Mouse (Mus musculus): ENCODE data around the gene Sirt6. TPM values are rescaled to one million over a fixed set of nuclear protein-coding genes. Genes with fewer than 3 reads are reported as not detected.
A peak's percentile ranks its signal among the peaks of the same experiment; 100 is the strongest.
"Not testable (repeated sequence)": the region's sequence is repeated elsewhere in the genome, so short reads cannot be mapped to it uniquely, and the experiment has no call there.

Sirt6 gene
- polyA plus RNA-seq (2015; fragmentation: Nextera tagmentation; extraction: Ambion mirVana): 24.6 and 25.6 TPM in 2 replicates

DNA sequence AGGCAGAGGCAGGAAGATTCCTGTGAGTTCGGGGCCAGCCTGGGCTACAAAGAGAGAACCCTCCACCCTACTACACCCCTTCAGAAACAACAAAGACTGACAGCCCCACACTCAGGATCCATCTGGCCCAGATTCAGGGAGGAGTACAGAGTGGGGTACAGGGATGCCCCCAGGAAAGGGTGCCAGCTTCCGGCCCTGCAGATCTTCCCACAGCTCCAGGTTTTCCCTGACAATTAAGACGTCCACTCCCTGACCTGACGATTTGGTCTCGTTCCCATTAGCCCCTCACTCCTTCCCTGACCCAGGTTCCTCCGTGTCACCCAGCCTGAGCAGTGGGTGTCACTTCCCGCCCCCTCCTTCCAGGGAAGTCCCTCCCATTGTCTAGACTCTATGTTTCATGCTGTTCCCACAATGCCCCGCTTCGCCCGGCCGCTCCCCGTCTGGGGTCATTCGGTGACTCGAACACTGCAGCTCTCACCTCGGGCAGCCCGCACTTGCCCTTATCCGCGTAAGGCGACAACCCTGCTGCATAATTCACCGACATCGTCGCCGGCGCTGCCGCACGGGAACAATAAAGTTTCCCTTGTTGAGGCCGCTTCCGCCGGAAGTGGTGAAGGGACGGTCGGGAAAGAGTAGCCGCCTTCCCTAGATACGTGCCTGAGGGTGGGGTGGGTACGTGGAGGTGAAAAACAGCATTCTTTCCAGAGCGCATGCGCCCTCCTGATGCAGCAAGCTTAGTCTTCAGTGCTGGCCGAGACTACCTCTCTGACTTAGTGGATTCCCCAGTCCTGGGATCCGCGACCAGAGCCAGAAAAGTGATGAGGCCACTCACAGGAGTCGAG, at the start of gene Sirt6:
Sirt6 (minus strand) TSS at position 804 of the 842 bp plus-strand sequence.
- Histone ChIP-seq H3K4me3 (peak within 1 kb of the TSS; percentile 84), H3K4me1 (peaks cover 18% of the 10 kb centered on the region), H3K36me3 (peaks cover 36% of the 10 kb centered on the region), H3K9me3 (no peaks in the 10 kb centered on the region), H3K27me3 (replicated peaks) (no peaks in the 10 kb centered on the region; the same call in 1 of the 2 replicates), H3K9ac (peak within 1 kb of the TSS; percentile 90), H3K27ac (replicated peaks) (peak within 1 kb of the TSS; percentile 88), H3K4me2 (peak within 1 kb of the TSS; percentile 92)
- peak; percentile 77 for ATAC-seq (ENCODE audit: extremely low read depth, insufficient number of reproducible peaks, low FRiP score, low TSS enrichment)
- 6% methylated on average over 40 of the region's 40 CpGs for WGBS

DNA sequence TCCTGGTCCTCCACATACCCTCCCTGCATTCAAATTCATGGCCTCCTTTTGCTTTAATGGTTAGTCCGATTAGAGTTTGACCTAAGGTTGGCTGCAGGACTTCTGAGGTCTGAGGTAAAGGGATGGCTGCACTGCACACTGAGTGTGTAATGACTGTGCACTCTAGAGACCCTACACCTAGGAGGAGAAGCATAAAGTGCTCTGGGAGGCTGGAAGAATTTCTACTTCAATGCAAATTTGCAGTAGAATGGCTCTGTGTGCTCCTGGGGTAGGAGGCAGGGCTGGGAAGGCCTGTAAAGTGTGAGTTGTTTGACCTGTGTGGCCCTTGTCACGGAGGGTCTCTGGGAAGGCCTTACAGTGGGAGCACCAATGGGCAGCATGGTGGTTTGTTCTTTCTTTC, 28.6 kb upstream of the Sirt6 start:
- Histone ChIP-seq H3K9ac (no peak overlapping the region), H3K27me3 (replicated peaks) (no peaks in the 10 kb centered on the region), H3K27ac (replicated peaks) (no peak overlapping the region), H3K4me2 (no peak overlapping the region), H3K4me1 (no peaks in the 10 kb centered on the region), H3K9me3 (peaks cover 34% of the 10 kb centered on the region), H3K36me3 (peaks cover 54% of the 10 kb centered on the region), H3K4me3 (no peak overlapping the region)
- no peak for ATAC-seq (ENCODE audit: extremely low read depth, insufficient number of reproducible peaks, low FRiP score, low TSS enrichment)
- WGBS: 90% methylated on average over 2 of the region's 2 CpGs

DNA sequence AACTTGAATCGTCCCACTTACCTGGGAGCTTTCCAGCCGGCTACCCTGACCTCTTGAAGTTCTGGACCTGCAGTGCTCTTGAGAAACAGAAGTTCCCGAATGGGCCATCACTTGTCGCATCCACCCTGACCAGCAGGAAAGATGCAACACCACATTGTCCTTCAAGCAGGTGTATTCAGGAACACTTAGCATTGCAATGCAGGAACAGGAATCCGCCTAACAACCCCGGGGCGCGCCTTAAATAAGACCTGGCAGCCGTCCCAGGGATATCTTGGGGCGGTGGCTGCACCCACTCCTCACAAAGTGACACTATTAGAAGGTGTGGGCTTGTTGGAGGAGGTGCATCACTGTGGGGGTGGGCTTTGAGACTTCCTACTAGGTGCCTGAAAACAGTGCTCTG, 27.6 kb upstream of the Sirt6 start:
- H3K27ac ChIP-seq (replicated peaks): no peak overlapping the region
- H3K4me2 ChIP-seq: no peak overlapping the region
- H3K4me1 ChIP-seq: peaks cover 5% of the 10 kb centered on the region
- no peaks in the 10 kb centered on the region for H3K27me3 ChIP-seq (replicated peaks)
- H3K4me3 ChIP-seq: no peak overlapping the region
- 89% methylated on average over 10 of the region's 10 CpGs for whole genome bisulfite sequencing
- peaks cover 34% of the 10 kb centered on the region for H3K9me3 ChIP-seq
- no peak overlapping the region for H3K9ac ChIP-seq
- ATAC-seq (ENCODE audit: extremely low read depth, insufficient number of reproducible peaks, low FRiP score, low TSS enrichment): no peak
- peaks cover 59% of the 10 kb centered on the region for H3K36me3 ChIP-seq

DNA sequence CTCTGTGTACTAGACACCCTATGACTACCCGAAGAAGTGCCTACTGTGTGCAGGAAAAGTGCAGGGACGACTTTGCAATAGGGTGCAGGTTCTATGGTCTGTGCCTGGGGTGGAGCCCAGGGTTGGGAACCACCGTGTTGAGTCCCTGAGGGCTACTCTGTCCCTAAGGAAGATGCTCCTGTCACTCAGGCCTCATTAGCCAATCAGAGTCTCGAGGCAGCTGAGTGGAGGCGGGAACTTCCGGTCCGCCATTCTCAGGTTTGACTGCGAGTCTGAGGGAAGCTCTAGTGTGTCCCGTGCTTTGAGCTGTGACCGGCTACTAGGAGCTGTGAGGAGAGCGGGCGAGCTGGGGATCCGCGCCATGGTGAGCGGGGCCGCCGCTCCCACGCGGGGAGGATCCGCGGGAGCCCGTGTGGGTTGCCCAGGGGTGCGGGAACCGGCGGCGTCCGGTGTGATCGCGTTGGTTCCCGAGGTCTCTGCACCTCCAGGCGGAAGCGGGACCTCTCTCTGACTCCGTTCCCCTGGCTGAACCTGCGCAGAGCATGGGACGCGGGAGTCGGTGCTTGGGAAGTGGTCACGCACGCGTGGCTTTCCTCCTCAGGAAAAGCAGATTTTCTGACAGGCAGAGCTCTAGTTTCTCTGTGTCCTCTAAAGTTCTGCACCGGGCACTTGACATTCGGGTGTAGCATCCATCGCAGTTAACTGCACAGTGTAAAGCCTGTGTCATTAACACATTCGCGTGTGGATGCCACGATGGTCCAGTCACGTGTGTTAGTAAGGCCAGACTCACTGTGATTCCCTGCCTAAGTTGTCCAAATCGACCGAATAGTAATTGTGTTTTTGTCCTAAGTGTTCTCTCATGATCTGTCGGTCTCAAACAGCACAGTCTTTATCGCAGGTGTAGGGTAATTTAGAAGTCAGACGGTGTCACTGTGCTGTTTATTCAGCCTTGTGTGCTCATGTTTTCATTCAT, 21.5 kb upstream of the Sirt6 start, which contains the start of gene Gm10778:
Gm10778 (plus strand) TSS at position 257 of the 973 bp plus-strand sequence.
- Histone ChIP-seq H3K4me1 (peaks cover 16% of the 10 kb centered on the region), H3K4me2 (peak within 1 kb of the TSS; percentile 79), H3K9ac (peak within 1 kb of the TSS; percentile 83), H3K4me3 (peak within 1 kb of the TSS; percentile 62), H3K36me3 (peaks cover 23% of the 10 kb centered on the region), H3K27ac (replicated peaks) (peak within 1 kb of the TSS; percentile 84)
- 3% methylated on average over 30 of the region's 52 CpGs for WGBS
- not testable (repeated sequence) for H3K27me3 ChIP-seq (replicated peaks); H3K9me3 ChIP-seq
- ATAC-seq (ENCODE audit: extremely low read depth, insufficient number of reproducible peaks, low FRiP score, low TSS enrichment): peak; percentile 74; the same call in 1 of the 2 replicates

DNA sequence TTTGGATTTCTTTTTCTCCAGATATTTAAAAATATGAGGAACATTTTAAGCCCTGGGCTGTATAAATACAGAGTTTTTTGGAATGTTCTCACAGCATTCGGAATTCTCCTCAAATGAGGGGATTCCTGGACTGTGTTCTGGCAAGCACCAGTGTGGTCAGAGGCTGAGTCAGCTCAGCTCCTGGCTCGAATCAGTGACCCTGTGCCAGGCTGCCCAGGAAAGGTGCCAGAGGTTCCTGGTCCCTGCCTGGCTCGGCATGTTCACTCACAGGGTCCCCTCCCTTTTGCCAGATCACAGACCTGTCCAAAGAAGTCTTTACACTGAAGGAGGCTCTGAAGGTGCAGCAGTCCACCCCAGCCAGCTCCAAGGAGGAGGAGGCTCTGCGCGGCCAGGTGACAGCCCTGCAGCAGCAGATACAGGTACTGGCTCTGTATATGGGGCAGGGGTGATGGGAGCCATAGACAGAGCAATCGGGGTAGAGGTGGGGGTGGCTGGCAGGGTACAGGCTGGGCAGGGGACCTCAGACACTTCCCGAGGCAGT, 18.5 kb upstream of the Sirt6 start:
- no peak overlapping the region for H3K9ac ChIP-seq
- H3K27ac ChIP-seq (replicated peaks): no peak overlapping the region
- 74% methylated on average over 7 of the region's 7 CpGs for WGBS
- no peaks in the 10 kb centered on the region for H3K9me3 ChIP-seq
- no peaks in the 10 kb centered on the region for H3K27me3 ChIP-seq (replicated peaks)
- H3K36me3 ChIP-seq: peaks cover 11% of the 10 kb centered on the region
- H3K4me3 ChIP-seq: no peak overlapping the region
- H3K4me1 ChIP-seq: peaks cover 38% of the 10 kb centered on the region
- ATAC-seq (ENCODE audit: extremely low read depth, insufficient number of reproducible peaks, low FRiP score, low TSS enrichment): no peak
- H3K4me2 ChIP-seq: no peak overlapping the region

DNA sequence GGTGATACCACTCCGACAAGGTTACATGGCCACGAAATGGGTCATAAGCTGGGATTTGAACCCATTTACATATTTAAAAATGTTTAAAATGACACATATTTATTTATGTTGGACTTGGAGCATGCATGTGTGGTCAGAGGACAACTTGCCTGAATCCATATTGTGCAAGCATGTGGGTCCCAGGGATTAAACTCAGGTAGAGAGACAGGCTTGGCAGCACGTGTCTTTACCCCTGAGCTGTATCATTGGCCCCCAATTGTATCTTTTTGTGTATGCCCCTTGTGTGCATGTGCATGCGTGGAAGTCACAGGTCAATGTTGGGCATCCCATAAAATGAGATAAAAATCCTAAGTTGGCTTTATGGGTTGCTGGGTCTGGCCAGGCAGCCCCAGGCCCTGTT, 17.8 kb upstream of the Sirt6 start:
- ATAC-seq (ENCODE audit: extremely low read depth, insufficient number of reproducible peaks, low FRiP score, low TSS enrichment): no peak
- no peak overlapping the region for H3K4me2 ChIP-seq
- H3K9me3 ChIP-seq: no peaks in the 10 kb centered on the region
- H3K27me3 ChIP-seq (replicated peaks): no peaks in the 10 kb centered on the region
- H3K4me1 ChIP-seq: peaks cover 38% of the 10 kb centered on the region
- no peak overlapping the region for H3K27ac ChIP-seq (replicated peaks)
- 87% methylated on average over 4 of the region's 4 CpGs for WGBS
- H3K36me3 ChIP-seq: 0 out of 2 replicates have a peak, but pooled peaks cover 5% of the 10 kb centered on the region
- no peak overlapping the region for H3K9ac ChIP-seq
- H3K4me3 ChIP-seq: no peak overlapping the region

DNA sequence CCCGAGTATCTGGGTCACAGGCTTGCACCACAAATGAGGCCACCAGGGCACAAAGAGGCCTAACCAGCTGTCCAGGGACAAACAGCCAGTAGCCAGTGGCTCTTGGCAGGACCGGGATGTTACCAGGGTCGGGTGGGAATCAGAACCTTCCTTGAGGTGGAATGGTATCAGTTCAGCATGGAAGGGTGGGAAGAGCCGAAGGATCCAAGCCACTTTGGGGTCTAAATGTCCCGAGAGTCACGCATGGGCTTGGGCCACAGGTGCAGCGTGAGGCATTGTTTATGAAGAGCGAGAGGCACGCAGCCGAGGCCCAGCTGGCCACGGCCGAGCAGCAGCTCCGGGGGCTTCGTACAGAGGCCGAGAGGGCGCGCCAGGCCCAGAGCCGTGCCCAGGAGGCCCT, 17.1 kb upstream of the Sirt6 start:
- Histone ChIP-seq H3K4me2 (peak overlapping the region; percentile 87; the same call in 1 of the 2 replicates), H3K9me3 (no peaks in the 10 kb centered on the region), H3K36me3 (0 out of 2 replicates have a peak, but pooled peaks cover 4% of the 10 kb centered on the region), H3K27me3 (replicated peaks) (no peaks in the 10 kb centered on the region), H3K27ac (replicated peaks) (no peak overlapping the region), H3K4me1 (peaks cover 32% of the 10 kb centered on the region), H3K9ac (no peak overlapping the region), H3K4me3 (no peak overlapping the region)
- no peak for ATAC-seq (ENCODE audit: extremely low read depth, insufficient number of reproducible peaks, low FRiP score, low TSS enrichment)
- WGBS: 89% methylated on average over 18 of the region's 18 CpGs

DNA sequence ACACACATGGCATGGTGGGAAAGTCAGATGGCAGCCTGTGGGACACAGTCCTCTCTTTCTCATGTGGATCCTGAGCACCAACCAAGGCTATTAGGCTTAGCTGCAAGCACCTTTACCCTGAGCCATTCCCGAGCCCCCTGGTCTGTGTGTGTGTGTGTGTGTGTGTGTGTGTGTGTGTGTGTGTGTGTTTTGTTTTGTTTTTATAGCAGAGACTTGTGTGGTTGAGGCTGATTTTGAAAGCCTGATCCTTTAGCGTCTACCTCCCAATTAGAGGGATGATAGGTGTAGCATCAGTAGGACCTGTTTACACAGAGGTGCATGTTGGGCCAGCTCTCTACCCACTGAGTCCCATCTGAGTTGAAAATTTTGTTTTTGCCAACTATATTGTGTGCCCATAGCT, 16.6 kb upstream of the Sirt6 start:
- no peaks in the 10 kb centered on the region for H3K27me3 ChIP-seq (replicated peaks)
- H3K4me1 ChIP-seq: peaks cover 38% of the 10 kb centered on the region
- peak overlapping the region; percentile 87 for H3K4me2 ChIP-seq
- WGBS: 46% methylated on average over 2 of the region's 2 CpGs
- H3K4me3 ChIP-seq: peak overlapping the region; percentile 74
- 0 out of 2 replicates have a peak, but pooled peaks cover 4% of the 10 kb centered on the region for H3K36me3 ChIP-seq
- peak overlapping the region; percentile 96 for H3K9ac ChIP-seq
- ATAC-seq (ENCODE audit: extremely low read depth, insufficient number of reproducible peaks, low FRiP score, low TSS enrichment): no peak
- peak overlapping the region; percentile 96 for H3K27ac ChIP-seq (replicated peaks)
- H3K9me3 ChIP-seq: no peaks in the 10 kb centered on the region

DNA sequence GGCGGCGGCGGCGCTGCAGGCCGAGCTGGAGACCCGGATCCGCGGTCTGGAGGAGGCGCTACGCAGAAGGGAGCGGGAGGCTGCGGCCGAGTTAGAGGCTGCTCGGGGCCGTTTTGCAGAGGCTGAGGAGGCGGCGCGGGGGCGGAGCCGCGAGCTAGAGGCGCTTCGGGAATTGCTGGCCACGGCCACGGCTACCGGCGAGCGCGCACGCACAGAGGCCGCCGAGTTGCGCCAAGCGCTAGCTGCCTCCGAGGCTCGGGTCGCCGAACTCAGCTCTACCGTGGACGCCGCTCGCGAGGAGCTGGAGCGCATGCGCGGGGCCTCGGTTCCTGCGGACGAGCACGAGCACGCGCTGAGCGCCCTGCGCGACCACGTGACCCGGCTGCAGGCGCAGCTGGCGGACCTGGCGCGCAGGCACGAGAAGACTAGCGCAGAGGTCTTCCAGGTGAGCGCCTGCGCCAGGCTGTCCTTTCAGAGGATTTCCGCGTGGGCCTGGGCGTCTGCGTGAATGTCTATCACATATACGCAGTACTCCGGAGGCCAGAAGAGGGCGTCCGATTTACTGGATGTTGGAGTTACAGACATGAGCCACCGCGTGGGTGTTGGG, 16.0 kb upstream of the Sirt6 start:
- peak overlapping the region; percentile 96 for H3K27ac ChIP-seq (replicated peaks)
- H3K9me3 ChIP-seq: no peaks in the 10 kb centered on the region
- no peaks in the 10 kb centered on the region for H3K27me3 ChIP-seq (replicated peaks)
- H3K4me1 ChIP-seq: peaks cover 37% of the 10 kb centered on the region
- H3K9ac ChIP-seq: peak overlapping the region; percentile 96
- WGBS: under 1% methylated on average over 75 of the region's 75 CpGs
- peak overlapping the region; percentile 74 for H3K4me3 ChIP-seq
- H3K4me2 ChIP-seq: peak overlapping the region; percentile 87
- ATAC-seq (ENCODE audit: extremely low read depth, insufficient number of reproducible peaks, low FRiP score, low TSS enrichment): peak; percentile 79
- H3K36me3 ChIP-seq: 0 out of 2 replicates have a peak, but pooled peaks cover 4% of the 10 kb centered on the region

DNA sequence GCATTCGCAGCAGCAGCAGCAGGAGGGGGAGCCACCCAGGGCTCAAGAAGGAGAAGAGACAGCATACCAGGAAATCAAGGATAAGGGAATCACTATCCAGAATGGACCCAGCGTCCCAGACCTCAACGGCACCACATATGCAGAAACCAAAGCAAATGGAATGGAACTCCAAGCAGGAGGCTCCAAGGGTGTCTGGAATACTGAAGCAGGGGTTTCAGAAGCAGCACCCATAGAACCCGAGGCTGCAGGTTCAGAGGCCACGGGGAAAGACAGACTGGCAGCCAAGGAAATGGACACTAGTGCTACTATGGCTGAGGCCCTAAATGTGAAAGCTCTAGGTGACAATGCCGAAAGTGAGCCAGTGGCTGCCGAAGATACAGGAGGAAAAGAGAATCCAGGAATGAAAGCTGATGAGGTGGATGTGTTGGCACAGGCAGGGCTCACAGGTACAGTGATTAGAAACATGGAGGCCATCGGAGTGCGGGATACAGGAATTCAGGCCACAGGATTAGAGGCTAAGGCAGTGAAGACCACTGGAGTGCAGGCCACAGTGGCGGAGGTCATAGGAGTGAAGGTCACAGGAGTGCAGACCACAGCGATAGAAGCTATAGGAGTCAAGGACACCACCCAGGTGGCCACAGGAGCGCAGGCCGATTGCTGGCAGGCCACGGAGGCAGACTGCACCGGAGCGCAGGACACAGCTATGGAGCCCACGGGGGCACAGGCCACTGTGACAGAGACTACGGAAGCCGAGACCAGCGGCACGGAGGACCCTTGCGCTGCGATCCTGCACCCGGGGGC, 15.3 kb upstream of the Sirt6 start:
- Histone ChIP-seq H3K9ac (peak overlapping the region; percentile 96), H3K36me3 (0 out of 2 replicates have a peak, but pooled peaks cover 4% of the 10 kb centered on the region), H3K4me3 (peak overlapping the region; percentile 74), H3K27me3 (replicated peaks) (no peaks in the 10 kb centered on the region), H3K9me3 (no peaks in the 10 kb centered on the region), H3K4me1 (peaks cover 35% of the 10 kb centered on the region), H3K4me2 (peak overlapping the region; percentile 87), H3K27ac (replicated peaks) (peak overlapping the region; percentile 96)
- 21% methylated on average over 24 of the region's 24 CpGs for WGBS
- ATAC-seq (ENCODE audit: extremely low read depth, insufficient number of reproducible peaks, low FRiP score, low TSS enrichment): no peak

All from heart, embryonic 13.5 days (tissue).